Mouse (Mus musculus) spleen, postnatal 36 days (tissue): Measurements from ENCODE around the gene Ksr1.

Source experiments
- DNase-seq, 2 experiments: peaks; one replicate each; pipeline ENCODE4 v3.0.0; 2022; ENCODE audit warnings: low spot score in 2 of 2, mixed read lengths in 1 of 2

Gene Ksr1

GRCm38 (mm10) chr11:78982042-78982441 lies 164.2 kb downstream of the Ksr1 start:
- no peak for DNase-seq

- peak in 1 of 2 experiments; percentile 30 for DNase-seq
These were observed 166.0 kb downstream of the Ksr1 start for GRCm38 (mm10) chr11:78980083-78980634.

- DNase-seq, result no peak
These were observed 167.8 kb downstream of the Ksr1 start for GRCm38 (mm10) chr11:78978176-78979019.

- DNase-seq, result no peak
These were observed 169.3 kb downstream of the Ksr1 start for GRCm38 (mm10) chr11:78976731-78977510.

GRCm38 (mm10) chr11:78973381-78974150 lies 172.6 kb downstream of the Ksr1 start:
- DNase-seq, result no peak

GRCm38 (mm10) chr11:78972811-78973351 lies 173.3 kb downstream of the Ksr1 start:
- DNase-seq, result no peak

GRCm38 (mm10) chr11:78972328-78972727 lies 173.9 kb downstream of the Ksr1 start:
- DNase-seq, result no peak

GRCm38 (mm10) chr11:78971746-78972145 lies 174.5 kb downstream of the Ksr1 start:
- no peak for DNase-seq

GRCm38 (mm10) chr11:78971096-78971495 lies 175.1 kb downstream of the Ksr1 start:
- DNase-seq, result no peak

GRCm38 (mm10) chr11:78968121-78968520 lies 178.1 kb downstream of the Ksr1 start:
- DNase-seq, result no peak

GRCm38 (mm10) chr11:78967371-78967770 lies 178.8 kb downstream of the Ksr1 start:
- DNase-seq, result peak; percentile 24 to 52
